Mouse (Mus musculus) lung, postnatal 0 days (tissue): Measurements from ENCODE around the gene Slc6a6.

Experiments used
- CTCF ChIP-seq: IDR thresholded peaks from 2 replicates; pipeline ENCODE4 v1.5.1; 2016; ENCODE audit warnings: antibody characterized with exemption, mild to moderate bottlenecking
- EP300 ChIP-seq: IDR thresholded peaks from 2 replicates; pipeline ENCODE4 v1.6.1; 2016; ENCODE audit warnings: antibody characterized with exemption, mild to moderate bottlenecking, control low read depth

GRCm38 (mm10) chr6:91652296-91652695, 31.6 kb upstream of the Slc6a6 start:
- TF ChIP-seq CTCF (no peak), EP300 (no peak)
